28 mouse cellular contexts compared by ENCODE assay signal in genomic region chr1:167081946-167082345, GRCm38 (mm10).
A peak's percentile ranks its signal among the peaks of the same experiment; 100 is the strongest.
DNase-seq lines count a peak whose midpoint lies in the region; ATAC-seq and TF ChIP-seq lines count a peak whose summit lies in the region.
"Had no signal": no experiment of that assay in that cellular context is flagged by ENCODE, and none has a peak within 500 bp of the region (broad histone marks: within the 10 kb centered on the region; RNA-seq: fewer than 3 reads in every experiment).

No protein-coding gene starts in this region.

- H3K27me3 ChIP-seq in hindbrain, embryonic 10.5 days (ENCODE audit: insufficient read depth, poor library complexity, severe bottlenecking): no peaks in the 10 kb centered on the region
- H3K27me3 ChIP-seq in hindbrain, embryonic 16.5 days (replicated peaks; ENCODE audit: control insufficient read depth, insufficient read depth, low read length): no peaks in the 10 kb centered on the region
- no peaks in the 10 kb centered on the region for H3K27me3 ChIP-seq in forebrain, embryonic 16.5 days (replicated peaks; ENCODE audit: control insufficient read depth, insufficient read depth, low read length)
- H3K27me3 ChIP-seq in midbrain, embryonic 13.5 days: no peaks in the 10 kb centered on the region
- no peaks in the 10 kb centered on the region for H3K27me3 ChIP-seq in intestine, postnatal 0 days (replicated peaks; ENCODE audit: control insufficient read depth, insufficient read depth, low read length)
- H3K27me3 ChIP-seq: embryonic facial prominence, embryonic 15.5 days; heart, embryonic 13.5 days; liver, embryonic 15.5 days; lung, embryonic 15.5 days; megakaryocyte, embryonic 14.5 days; stomach, embryonic 15.5 days had no signal

- no peak for TF ChIP-seq CTCF in brain, embryonic 14.5 days (IDR thresholded peaks at IDR 0.05; ENCODE audit: borderline replicate concordance, extremely low read depth, insufficient read depth, insufficient read length)
- no peak for TF ChIP-seq CTCF in intestine, postnatal 0 days (IDR thresholded peaks at IDR 0.05; ENCODE audit: low read depth)

- no peak overlapping the region for H3K9ac ChIP-seq in hindbrain, embryonic 16.5 days (ENCODE audit: low read depth, low read length)
- H3K9ac ChIP-seq in forebrain, embryonic 16.5 days (replicated peaks; ENCODE audit: low read depth, low read length): no peak overlapping the region
- H3K9ac ChIP-seq in midbrain, embryonic 13.5 days (replicated peaks): no peak overlapping the region
- no peak overlapping the region for H3K9ac ChIP-seq in intestine, postnatal 0 days (ENCODE audit: low read depth, low read length)
- H3K9ac ChIP-seq: embryonic facial prominence, embryonic 15.5 days; heart, embryonic 13.5 days; liver, embryonic 15.5 days; lung, embryonic 15.5 days; stomach, embryonic 15.5 days had no signal

- DNase-seq in hindbrain, embryonic 10.5 days (ENCODE audit: low spot score): no peak
- DNase-seq in brain, embryonic 14.5 days (ENCODE audit: low read depth): peak; percentile 37
- DNase-seq in frontal cortex, postnatal 25 days (ENCODE audit: low spot score in 2 of 2): no peak
- DNase-seq in left cerebral cortex, postnatal 14 days (ENCODE audit: low spot score in 2 of 2): no peak
- DNase-seq: adrenal gland, postnatal 14 days; cerebellum, adult 9-10 months; gastrocnemius, postnatal 14 days; heart, adult 18-20 months; heart, postnatal 14 days; kidney, adult 2 months; liver; lung, postnatal 36 days; thymus, adult 18-20 months; thymus, postnatal 36 days had no signal

- no peak overlapping the region for H3K4me2 ChIP-seq in hindbrain, embryonic 16.5 days (ENCODE audit: low read length)
- H3K4me2 ChIP-seq in forebrain, embryonic 16.5 days (ENCODE audit: low read length): no peak overlapping the region
- H3K4me2 ChIP-seq in midbrain, embryonic 13.5 days (replicated peaks): no peak overlapping the region
- H3K4me2 ChIP-seq in intestine, postnatal 0 days (replicated peaks; ENCODE audit: low read depth): no peak overlapping the region
- H3K4me2 ChIP-seq: embryonic facial prominence, embryonic 15.5 days; heart, embryonic 13.5 days; liver, embryonic 15.5 days; lung, embryonic 15.5 days; stomach, embryonic 15.5 days had no signal

- peak overlapping the region; percentile 4; the same call in 1 of the 2 replicates for H3K27ac ChIP-seq in hindbrain, embryonic 10.5 days
- H3K27ac ChIP-seq in hindbrain, embryonic 16.5 days (ENCODE audit: low read depth, low read length): no peak overlapping the region
- peak overlapping the region; percentile 71; the same call in 1 of the 2 replicates for H3K27ac ChIP-seq in forebrain, embryonic 16.5 days (ENCODE audit: low read length)
- H3K27ac ChIP-seq in midbrain, embryonic 13.5 days: peak overlapping the region; percentile 85
- no peak overlapping the region for H3K27ac ChIP-seq in intestine, postnatal 0 days (ENCODE audit: low read depth, low read length)
- H3K27ac ChIP-seq: embryonic facial prominence, embryonic 15.5 days; heart, embryonic 13.5 days; kidney, postnatal 0 days; limb, embryonic 10.5 days; liver, embryonic 15.5 days; lung, embryonic 15.5 days; stomach, embryonic 15.5 days had no signal

- intact Hi-C loops in left cerebral cortex, postnatal 14 days (cut with DNase I): no loop called here

- TF ChIP-seq POLR2A in brain, embryonic 14.5 days (IDR thresholded peaks at IDR 0.05; ENCODE audit: borderline replicate concordance, extremely low read depth, insufficient read depth, insufficient read length, poor library complexity, severe bottlenecking): no peak

- no peaks in the 10 kb centered on the region for H3K9me3 ChIP-seq in hindbrain, embryonic 10.5 days
- no peaks in the 10 kb centered on the region for H3K9me3 ChIP-seq in hindbrain, embryonic 16.5 days (ENCODE audit: control insufficient read depth, low read length)
- H3K9me3 ChIP-seq in forebrain, embryonic 16.5 days (ENCODE audit: control insufficient read depth, low read length): no peaks in the 10 kb centered on the region
- H3K9me3 ChIP-seq in midbrain, embryonic 13.5 days: no peaks in the 10 kb centered on the region
- H3K9me3 ChIP-seq in intestine, postnatal 0 days (ENCODE audit: control insufficient read depth): no peaks in the 10 kb centered on the region
- H3K9me3 ChIP-seq: embryonic facial prominence, embryonic 15.5 days; heart, embryonic 13.5 days; limb, embryonic 10.5 days; liver, embryonic 15.5 days; lung, embryonic 15.5 days; stomach, embryonic 15.5 days had no signal

- no peak overlapping the region for H3K4me3 ChIP-seq in hindbrain, embryonic 10.5 days
- H3K4me3 ChIP-seq in hindbrain, embryonic 16.5 days (ENCODE audit: low read length): no peak overlapping the region
- H3K4me3 ChIP-seq in forebrain, embryonic 16.5 days (replicated peaks; ENCODE audit: low read length): no peak overlapping the region
- no peak overlapping the region for H3K4me3 ChIP-seq in midbrain, embryonic 13.5 days (replicated peaks)
- no peak overlapping the region for H3K4me3 ChIP-seq in intestine, postnatal 0 days (ENCODE audit: low read depth, low read length)
- H3K4me3 ChIP-seq: embryonic facial prominence, embryonic 15.5 days; heart, embryonic 13.5 days; limb, embryonic 10.5 days; liver, embryonic 15.5 days; lung, embryonic 15.5 days; megakaryocyte, embryonic 14.5 days; myocyte; stomach, embryonic 15.5 days had no signal

- ATAC-seq in hindbrain, embryonic 16.5 days: no peak
- ATAC-seq in forebrain, embryonic 16.5 days: no peak
- no peak for ATAC-seq in midbrain, embryonic 13.5 days
- ATAC-seq in intestine, postnatal 0 days: no peak
- ATAC-seq: inflammation-experienced regulatory T-cells, adult 6 months had no signal

- 45% methylated on average over 3 of the region's 3 CpGs for WGBS in hindbrain, embryonic 10.5 days
- WGBS in hindbrain, embryonic 16.5 days: 35% methylated on average over 3 of the region's 3 CpGs
- WGBS in forebrain, embryonic 16.5 days: 31% methylated on average over 3 of the region's 3 CpGs
- 47% methylated on average over 3 of the region's 3 CpGs for WGBS in midbrain, embryonic 13.5 days
- 75% methylated on average over 3 of the region's 3 CpGs for WGBS in intestine, postnatal 0 days

- H3K4me1 ChIP-seq in hindbrain, embryonic 10.5 days (replicated peaks): peaks cover 21% of the 10 kb centered on the region
- H3K4me1 ChIP-seq in hindbrain, embryonic 16.5 days (ENCODE audit: control insufficient read depth, insufficient read depth, low read depth, low read length): peaks cover 7% of the 10 kb centered on the region
- H3K4me1 ChIP-seq in forebrain, embryonic 16.5 days (replicated peaks; ENCODE audit: control insufficient read depth, insufficient read depth, low read length): peaks cover 15% of the 10 kb centered on the region
- H3K4me1 ChIP-seq in midbrain, embryonic 13.5 days (replicated peaks): peaks cover 34% of the 10 kb centered on the region
- H3K4me1 ChIP-seq in intestine, postnatal 0 days (replicated peaks; ENCODE audit: control insufficient read depth, insufficient read depth, low read length): no peaks in the 10 kb centered on the region
- H3K4me1 ChIP-seq: embryonic facial prominence, embryonic 15.5 days; heart, embryonic 13.5 days; liver, embryonic 15.5 days; lung, embryonic 15.5 days; megakaryocyte, embryonic 14.5 days; stomach, embryonic 15.5 days had no signal

- peaks cover 7% of the 10 kb centered on the region; the same call in 1 of the 2 replicates for H3K36me3 ChIP-seq in hindbrain, embryonic 10.5 days
- H3K36me3 ChIP-seq in hindbrain, embryonic 16.5 days (ENCODE audit: control insufficient read depth, insufficient read depth, low read length): 0 out of 2 replicates have a peak, but pooled peaks cover 2% of the 10 kb centered on the region
- H3K36me3 ChIP-seq in forebrain, embryonic 16.5 days (ENCODE audit: control insufficient read depth, insufficient read depth): no peaks in the 10 kb centered on the region
- H3K36me3 ChIP-seq in midbrain, embryonic 13.5 days: peaks cover 8% of the 10 kb centered on the region; the same call in 1 of the 2 replicates
- H3K36me3 ChIP-seq in intestine, postnatal 0 days (ENCODE audit: control insufficient read depth, insufficient read depth): no peaks in the 10 kb centered on the region
- H3K36me3 ChIP-seq: embryonic facial prominence, embryonic 15.5 days; heart, embryonic 13.5 days; limb, embryonic 10.5 days; liver, embryonic 15.5 days; lung, embryonic 15.5 days; stomach, embryonic 15.5 days had no signal

Comparison
In these comparisons a context has a peak if more than half of its experiments do, and no peak if none do; other contexts are left out.
1. H3K27ac ChIP-seq: peak in hindbrain, embryonic 10.5 days (single experiment), forebrain, embryonic 16.5 days (single experiment) and midbrain, embryonic 13.5 days (single experiment); none in hindbrain, embryonic 16.5 days (single experiment) and intestine, postnatal 0 days (single experiment).